Mouse (Mus musculus): Measurements from ENCODE around the gene Copz1.

DNA sequence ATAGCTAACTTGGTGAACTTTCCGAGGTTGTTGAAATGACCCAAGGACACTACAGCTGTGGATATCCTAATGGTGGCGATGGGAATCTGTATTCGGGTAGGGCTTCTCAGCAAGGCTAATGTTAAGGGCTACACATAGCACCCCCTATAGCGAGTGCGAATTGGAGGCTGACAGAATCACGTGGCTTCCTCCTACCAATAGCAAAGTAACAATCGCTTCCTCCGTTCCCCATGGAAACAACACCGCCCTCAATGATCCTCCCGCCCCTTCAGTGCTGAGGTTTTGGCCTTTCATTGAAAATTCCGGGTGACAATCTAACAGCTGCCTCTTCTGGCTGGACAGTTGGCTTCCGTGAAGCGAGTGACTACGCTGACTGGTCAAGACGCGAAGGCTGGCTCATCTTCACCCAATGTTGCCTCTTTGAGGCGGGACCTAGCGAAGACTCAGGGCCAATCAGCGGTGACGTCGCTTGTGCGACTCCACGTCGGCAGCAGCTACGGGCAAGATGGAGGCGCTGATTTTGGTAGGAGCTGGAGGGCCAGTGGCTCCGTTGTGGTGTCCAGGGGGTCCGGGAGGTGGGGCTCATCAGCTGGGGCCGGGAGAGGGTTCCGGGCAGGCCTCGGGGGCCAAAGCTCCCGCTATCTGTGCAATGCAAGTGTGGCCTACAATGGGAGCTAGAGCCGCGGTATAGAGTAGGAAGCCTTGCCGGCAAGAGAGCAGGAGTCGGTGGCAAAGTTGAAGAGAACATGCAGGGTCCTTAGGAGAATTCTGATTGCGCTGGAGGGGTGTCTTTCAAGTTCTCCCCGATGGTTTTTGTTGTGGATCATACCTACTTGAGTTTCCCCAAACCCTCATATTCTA lies at the start of gene Copz1:
- peak; percentile 90 for TF ChIP-seq POLR2A (IDR thresholded peaks at IDR 0.05; ENCODE audit: low read depth, low read length)
- TF ChIP-seq CTCF (IDR thresholded peaks at IDR 0.05; ENCODE audit: borderline replicate concordance, insufficient read depth, low read length), result no peak

Data from embryonic fibroblast, embryonic 13.5 days (primary cell).